Mouse (Mus musculus): ENCODE data around the gene Galns.

GRCm38 (mm10) chr8:122656056-122656999 lies 45.1 kb upstream of the Galns start:
- TF ChIP-seq CTCF (IDR thresholded peaks at IDR 0.05; ENCODE audit: low read depth) (no peak), EP300 (IDR thresholded peaks at IDR 0.05; ENCODE audit: low read depth) (no peak; the same call in 1 of the 2 replicates)

Data from liver, postnatal 0 days (tissue).